Mouse (Mus musculus) adrenal gland, postnatal 14 days (tissue): Measurements from ENCODE around the gene Nudt4. TPM values are rescaled to one million over a fixed set of nuclear protein-coding genes. Genes with fewer than 3 reads are reported as not detected.

ENCODE experiments used
- DNase-seq: peaks from one replicate; pipeline ENCODE4 v3.0.0; 2021; ENCODE audit warnings: mixed read lengths
- total RNA-seq: library from RNA; stranded (reverse); gene quantifications from 2 replicates; pipeline ENCODE4 v1.2.3, GENCODE M21; 2021

Nudt4 gene
- total RNA-seq, 1 experiment from 2014 or later, result 103 TPM

DNA sequence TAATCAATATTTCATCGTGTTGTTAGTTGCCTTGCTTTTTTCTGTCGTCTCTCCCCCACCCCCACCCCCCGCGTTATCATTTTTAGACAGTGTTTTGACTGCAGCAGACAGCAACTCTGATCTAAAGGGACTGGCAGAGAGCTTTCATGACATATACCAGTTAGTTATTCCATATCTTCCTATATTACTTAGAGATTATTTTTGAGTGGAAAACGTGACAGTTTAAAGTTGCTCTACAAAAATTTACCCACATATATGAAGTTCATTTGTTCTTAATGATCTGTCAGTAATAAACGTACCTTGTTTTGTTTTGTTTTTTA is 27.8 kb downstream of the Nudt4 start:
- DNase-seq, result no peak

- DNase-seq, result no peak
Measured at GRCm38 (mm10) chr10:95535399-95536221, 28.3 kb downstream of the Nudt4 start.

GRCm38 (mm10) chr10:95533382-95533781 is 30.6 kb downstream of the Nudt4 start:
- peak; percentile 39 for DNase-seq

- no peak for DNase-seq
Measured at GRCm38 (mm10) chr10:95532916-95533315, 31.0 kb downstream of the Nudt4 start.

DNA sequence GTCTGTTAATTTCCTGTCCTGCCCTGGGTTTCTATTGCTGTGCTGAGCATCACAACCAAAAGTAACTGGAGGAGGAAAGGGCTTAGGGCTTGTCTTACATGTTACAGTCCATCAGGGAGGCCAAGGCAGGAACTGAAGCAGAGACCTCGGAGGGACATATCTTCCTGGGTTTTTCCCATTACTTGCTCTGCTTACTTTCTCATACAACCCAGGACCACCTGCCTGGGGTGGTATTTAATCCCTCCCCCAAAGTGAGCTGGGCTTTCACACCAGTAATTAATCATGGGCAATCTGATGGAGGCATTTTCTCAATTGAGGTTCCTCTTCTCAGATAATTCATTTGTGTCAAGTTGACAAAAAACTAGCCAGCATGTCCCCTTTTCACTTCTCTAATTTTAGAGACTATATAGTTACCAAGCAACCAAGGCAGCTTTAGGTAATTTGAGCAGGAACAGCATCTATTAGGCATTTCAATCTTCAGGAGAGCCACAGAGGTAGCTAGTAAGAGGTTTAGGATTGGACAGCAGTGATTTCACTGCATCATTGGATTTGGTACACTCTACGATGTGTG is 33.3 kb downstream of the Nudt4 start:
- DNase-seq, result no peak

GRCm38 (mm10) chr10:95526495-95527122 is 37.3 kb downstream of the Nudt4 start:
- DNase-seq, result no peak

GRCm38 (mm10) chr10:95525871-95526270 is 38.1 kb downstream of the Nudt4 start:
- no peak for DNase-seq

GRCm38 (mm10) chr10:95525037-95525675 is 38.8 kb downstream of the Nudt4 start:
- no peak for DNase-seq

GRCm38 (mm10) chr10:95517656-95518055 is 46.3 kb downstream of the Nudt4 start:
- no peak for DNase-seq

DNA sequence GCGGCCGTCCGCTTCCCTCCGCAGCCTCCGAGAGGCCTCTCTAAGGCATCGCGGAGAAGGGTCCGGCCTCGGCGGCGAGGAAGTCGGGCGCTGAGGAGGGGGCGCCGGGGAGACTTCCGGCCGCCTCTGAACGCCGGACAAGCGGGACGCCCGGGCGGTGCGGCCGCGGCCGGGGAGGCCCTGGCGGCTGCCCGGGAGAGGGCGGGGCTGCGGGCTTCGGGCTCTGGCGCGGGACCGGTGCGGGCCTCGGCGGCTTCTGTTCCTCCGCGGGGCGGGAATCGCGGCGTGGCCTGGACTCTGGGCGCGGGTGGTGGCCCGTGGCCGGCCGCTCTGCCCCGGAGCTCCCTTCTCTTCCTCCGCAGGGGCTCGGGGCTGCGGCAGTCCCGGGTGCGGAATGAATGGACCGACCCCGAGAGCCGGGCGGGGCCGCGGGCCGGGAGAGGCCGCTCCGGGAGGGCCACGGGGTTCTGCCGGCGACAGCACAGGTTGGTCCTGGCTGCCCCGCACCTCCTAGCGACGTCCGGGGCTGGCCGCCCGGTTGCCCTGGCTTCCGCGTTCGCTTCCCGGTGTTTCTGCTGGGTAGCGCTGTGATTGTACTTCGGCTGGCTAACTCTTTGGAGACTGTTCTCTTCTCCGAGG is 48.5 kb downstream of the Nudt4 start:
- DNase-seq, result peak; percentile 74

- DNase-seq, result peak; percentile 99
Measured at GRCm38 (mm10) chr10:95514656-95515292, 49.2 kb downstream of the Nudt4 start, which contains the start of gene Ube2n. Gene Ube2n, plus strand, starts transcription at chr10:95515145.

GRCm38 (mm10) chr10:95513768-95514556 is 50.0 kb downstream of the Nudt4 start:
- DNase-seq, result peak; percentile 13

GRCm38 (mm10) chr10:95512635-95513034 is 51.3 kb downstream of the Nudt4 start:
- no peak for DNase-seq

DNA sequence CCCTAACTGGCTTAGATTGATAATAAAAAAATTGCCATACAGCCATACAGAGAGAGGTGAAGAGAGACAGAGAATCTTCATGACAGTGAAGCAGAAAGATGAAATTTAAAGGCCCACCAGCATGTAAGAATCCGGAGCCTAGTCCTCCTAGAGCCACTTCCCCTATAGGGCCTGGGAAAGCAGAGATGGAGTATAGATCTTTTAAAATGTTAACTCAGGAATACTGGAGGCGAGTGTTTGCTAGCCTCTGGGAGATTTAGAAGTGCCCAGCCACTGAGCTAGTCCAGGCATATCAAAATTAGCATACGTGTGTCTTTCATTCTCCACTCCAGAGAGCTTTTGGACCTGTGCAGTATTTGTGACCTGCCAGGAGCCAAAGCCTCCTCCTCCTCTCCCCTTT is 54.7 kb downstream of the Nudt4 start:
- DNase-seq, result no peak

DNA sequence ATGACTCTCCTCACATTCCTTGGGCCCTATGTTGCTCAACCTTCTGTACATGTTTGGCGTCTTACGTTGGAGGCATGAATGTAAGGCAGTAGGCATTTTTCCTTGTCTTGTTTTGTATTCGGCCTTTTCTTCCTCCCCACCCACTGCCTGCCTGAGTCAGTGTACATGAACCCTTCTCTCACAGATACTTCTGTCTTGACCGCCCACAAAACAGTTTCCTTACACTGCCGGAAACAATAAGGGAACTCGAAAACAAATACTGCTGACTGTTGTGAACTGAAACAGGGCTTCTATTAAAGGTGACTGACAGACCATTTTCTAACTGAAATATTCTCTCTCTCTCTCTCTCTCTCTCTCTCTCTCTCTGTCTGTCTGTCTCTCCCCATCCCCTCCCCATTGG is 55.2 kb downstream of the Nudt4 start:
- no peak for DNase-seq

DNA sequence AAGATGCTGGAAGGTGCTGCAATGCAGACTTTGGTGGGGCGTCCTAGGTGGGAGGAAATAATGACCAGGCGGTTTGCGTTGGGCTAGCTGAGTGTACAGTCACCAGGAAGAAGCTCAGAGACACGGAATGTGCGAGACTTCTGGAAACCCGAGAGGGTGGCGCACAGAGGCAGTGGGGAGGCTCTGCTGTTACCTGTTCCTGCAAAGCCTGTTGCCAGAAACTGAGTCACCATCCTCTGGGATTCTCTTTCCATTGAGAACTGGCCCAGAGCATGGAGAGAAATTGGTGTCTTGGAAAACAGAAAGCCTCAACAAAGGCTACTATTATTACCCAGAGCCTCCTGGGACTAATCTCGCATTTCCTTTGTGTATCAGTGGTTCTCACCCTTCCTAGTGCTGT is 55.8 kb downstream of the Nudt4 start:
- DNase-seq, result no peak

DNA sequence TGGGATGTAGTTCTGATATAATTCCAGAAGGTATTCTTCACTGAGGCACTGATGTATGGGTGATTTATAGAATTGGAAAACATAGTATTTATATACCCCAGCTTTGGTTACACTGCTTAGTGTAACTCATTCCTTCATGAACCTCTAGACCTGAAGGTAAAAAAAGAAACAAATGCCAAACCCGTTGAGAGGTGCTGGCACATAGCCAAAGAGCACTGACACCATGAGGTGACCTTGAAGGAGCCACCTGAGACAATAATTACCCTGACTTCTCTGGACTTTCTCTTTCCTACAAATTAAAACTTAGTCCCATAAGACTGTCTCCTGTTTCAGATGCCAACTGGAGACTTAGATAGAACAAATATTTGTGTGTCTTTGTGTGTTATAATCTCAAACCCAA is 59.6 kb downstream of the Nudt4 start:
- DNase-seq, result no peak

DNA sequence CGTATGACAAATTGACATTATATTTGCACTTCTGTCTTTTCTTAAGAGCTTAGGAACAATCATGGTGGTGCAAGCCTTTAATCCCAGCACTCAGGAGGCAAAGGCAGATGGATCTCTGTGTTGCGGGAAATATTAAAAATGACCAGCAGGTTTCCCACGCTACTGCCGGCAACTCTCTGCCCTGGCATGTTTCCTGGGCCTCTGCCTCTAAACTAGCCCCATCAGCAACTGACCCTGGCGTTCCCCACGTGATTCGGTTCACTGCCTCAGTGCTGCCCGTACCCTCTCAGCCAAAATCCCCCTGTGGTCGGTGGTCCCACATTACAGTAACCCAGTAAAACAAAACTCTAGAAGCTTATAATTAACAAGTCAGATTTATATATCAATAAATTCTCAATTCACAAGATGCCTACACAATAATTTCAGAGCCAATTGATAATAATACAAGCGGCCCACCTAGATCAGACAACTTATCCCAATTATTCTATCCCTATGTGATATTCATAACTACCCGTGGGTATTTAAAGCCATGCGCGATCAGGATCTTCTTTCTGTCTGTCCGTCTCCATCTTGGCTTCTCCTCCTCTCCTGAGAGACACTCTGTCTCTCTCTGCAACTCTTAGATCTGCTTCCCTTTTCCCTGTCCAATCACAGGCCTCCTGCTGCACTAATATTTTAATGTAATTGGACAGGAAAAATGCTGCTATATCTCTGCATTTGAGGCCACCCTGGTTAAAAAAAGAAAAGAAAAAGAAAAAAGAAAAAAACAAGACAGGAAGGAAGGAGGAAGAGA is 60.3 kb downstream of the Nudt4 start:
- no peak for DNase-seq

DNA sequence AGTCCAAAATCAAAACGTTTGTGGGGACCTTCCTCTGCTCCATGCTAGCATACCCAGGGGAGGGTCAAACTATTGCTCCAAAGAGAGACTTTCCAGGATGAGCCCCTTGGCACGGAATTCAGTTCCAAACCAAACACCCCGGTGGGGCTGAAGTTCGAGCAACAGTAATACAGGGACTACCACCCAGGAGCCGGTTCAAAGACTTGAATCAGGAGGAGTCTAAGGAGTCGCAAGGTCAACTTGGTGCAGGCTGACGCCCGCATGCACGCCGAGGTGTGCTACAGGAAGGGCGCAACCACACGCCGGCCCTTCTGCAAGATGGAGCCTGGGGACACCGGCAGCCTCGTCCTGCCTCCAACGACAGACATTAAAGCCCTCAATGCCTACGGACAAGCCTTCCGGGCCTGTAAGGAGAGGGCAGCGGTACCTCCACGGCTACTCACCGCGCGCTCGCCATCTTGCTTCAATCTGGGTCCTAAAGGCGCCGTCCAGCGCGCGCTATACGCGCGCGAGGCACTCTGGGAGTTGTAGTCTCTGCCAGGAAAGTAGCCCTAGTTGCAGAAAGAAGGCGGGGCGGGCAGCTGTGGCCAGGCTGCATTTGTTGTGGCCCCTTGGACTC is 62.4 kb downstream of the Nudt4 start, which contains the start of gene Mrpl42:
Mrpl42 (minus strand) TSS at position 478 of the 619 bp plus-strand sequence.
- DNase-seq, result peak; percentile 91

- no peak for DNase-seq
Measured at GRCm38 (mm10) chr10:95501033-95501432, 62.9 kb downstream of the Nudt4 start.
